Mouse (Mus musculus): ENCODE measurements at regions not wholly inside any gene's neighbourhood (a gene's known extent, or its start where the extent isn't known, plus 50 kb on each side); places are given as distances from the start of the nearest gene placed in this dataset.

- no peaks in the 10 kb centered on the region for H3K36me3 ChIP-seq
- no peak for ATAC-seq (ENCODE audit: extremely low read depth, insufficient number of reproducible peaks, low FRiP score, low TSS enrichment)
- H3K9me3 ChIP-seq: no peaks in the 10 kb centered on the region
- H3K4me2 ChIP-seq: no peak overlapping the region
- no peak overlapping the region for H3K9ac ChIP-seq
- H3K4me3 ChIP-seq: no peak overlapping the region
- H3K27me3 ChIP-seq (replicated peaks): no peaks in the 10 kb centered on the region
- H3K4me1 ChIP-seq: no peaks in the 10 kb centered on the region
- no peak overlapping the region for H3K27ac ChIP-seq (replicated peaks)
Observed at GRCm38 (mm10) chr13:83035962-83036361, 467.9 kb upstream of the Mef2c start.

DNA sequence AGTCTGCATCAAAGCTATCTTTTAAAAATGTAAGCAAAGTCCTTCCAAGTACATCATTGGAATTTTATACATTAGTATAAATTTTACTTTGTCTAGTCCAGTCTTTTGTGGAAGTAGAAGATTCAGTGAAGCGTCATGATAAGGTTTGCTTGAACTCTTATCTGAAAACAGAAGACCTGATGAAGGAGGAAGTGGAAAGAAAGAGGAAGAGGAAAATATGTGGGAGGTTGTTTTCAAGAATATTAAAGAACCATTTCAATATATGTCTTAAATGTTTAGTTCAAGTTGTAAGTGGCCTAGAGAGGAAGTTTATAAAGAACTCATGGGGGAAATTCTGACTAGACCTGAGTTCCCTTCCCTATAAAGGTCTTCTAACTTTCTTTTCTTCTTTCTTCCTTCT lies 462.3 kb upstream of the Mef2c start:
- ATAC-seq (ENCODE audit: extremely low read depth, insufficient number of reproducible peaks, low FRiP score, low TSS enrichment): no peak
- H3K36me3 ChIP-seq: no peaks in the 10 kb centered on the region
- H3K4me2 ChIP-seq: no peak overlapping the region
- no peaks in the 10 kb centered on the region for H3K9me3 ChIP-seq
- H3K4me3 ChIP-seq: no peak overlapping the region
- no peak overlapping the region for H3K9ac ChIP-seq
- 77% methylated on average over 1 of the region's 1 CpGs for WGBS
- 0 out of 2 replicates have a peak, but pooled peaks cover 2% of the 10 kb centered on the region for H3K4me1 ChIP-seq
- H3K27me3 ChIP-seq (replicated peaks): no peaks in the 10 kb centered on the region
- no peak overlapping the region for H3K27ac ChIP-seq (replicated peaks)

DNA sequence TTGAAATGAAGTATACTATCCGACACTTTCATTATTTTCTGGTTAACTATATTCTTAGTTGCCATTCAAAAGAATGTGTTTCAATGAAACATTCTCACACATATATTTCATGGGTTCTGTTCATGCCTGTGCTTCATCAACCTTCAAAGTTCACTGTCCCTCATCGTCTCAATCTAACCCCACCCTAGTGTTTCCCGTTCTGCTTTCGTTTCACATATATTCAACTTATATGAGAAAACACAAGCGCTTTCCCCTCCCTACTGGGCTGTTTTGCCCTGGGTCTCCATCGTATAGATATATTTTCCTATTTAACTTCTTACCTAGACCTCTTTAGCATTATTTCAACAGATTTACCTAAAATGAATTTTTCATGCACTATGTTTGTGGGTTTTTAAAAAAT lies 458.3 kb upstream of the Mef2c start:
- H3K27ac ChIP-seq (replicated peaks): no peak overlapping the region
- no peak overlapping the region for H3K4me3 ChIP-seq
- H3K36me3 ChIP-seq: no peaks in the 10 kb centered on the region
- no peak for ATAC-seq (ENCODE audit: extremely low read depth, insufficient number of reproducible peaks, low FRiP score, low TSS enrichment)
- no peaks in the 10 kb centered on the region for H3K9me3 ChIP-seq
- 82% methylated on average over 6 of the region's 6 CpGs for WGBS
- H3K27me3 ChIP-seq (replicated peaks): no peaks in the 10 kb centered on the region
- H3K4me2 ChIP-seq: no peak overlapping the region
- H3K4me1 ChIP-seq: 0 out of 2 replicates have a peak, but pooled peaks cover 4% of the 10 kb centered on the region
- no peak overlapping the region for H3K9ac ChIP-seq

- no peak overlapping the region for H3K4me3 ChIP-seq
- no peak overlapping the region for H3K4me2 ChIP-seq
- 0 out of 2 replicates have a peak, but pooled peaks cover 4% of the 10 kb centered on the region for H3K4me1 ChIP-seq
- no peaks in the 10 kb centered on the region for H3K9me3 ChIP-seq
- no peak overlapping the region for H3K27ac ChIP-seq (replicated peaks)
- H3K27me3 ChIP-seq (replicated peaks): no peaks in the 10 kb centered on the region
- no peak overlapping the region for H3K9ac ChIP-seq
- H3K36me3 ChIP-seq: no peaks in the 10 kb centered on the region
- WGBS: 62% methylated on average over 2 of the region's 2 CpGs
- no peak for ATAC-seq (ENCODE audit: extremely low read depth, insufficient number of reproducible peaks, low FRiP score, low TSS enrichment)
Observed at GRCm38 (mm10) chr13:83045970-83046369, 457.9 kb upstream of the Mef2c start.

GRCm38 (mm10) chr13:83046571-83047123 lies 457.2 kb upstream of the Mef2c start:
- no peak overlapping the region for H3K4me3 ChIP-seq
- H3K36me3 ChIP-seq: no peaks in the 10 kb centered on the region
- H3K27ac ChIP-seq (replicated peaks): no peak overlapping the region
- H3K4me1 ChIP-seq: 0 out of 2 replicates have a peak, but pooled peaks cover 4% of the 10 kb centered on the region
- 35% methylated on average over 4 of the region's 4 CpGs for WGBS
- H3K27me3 ChIP-seq (replicated peaks): no peaks in the 10 kb centered on the region
- no peaks in the 10 kb centered on the region for H3K9me3 ChIP-seq
- no peak for ATAC-seq (ENCODE audit: extremely low read depth, insufficient number of reproducible peaks, low FRiP score, low TSS enrichment)
- no peak overlapping the region for H3K9ac ChIP-seq
- no peak overlapping the region for H3K4me2 ChIP-seq

GRCm38 (mm10) chr13:83055865-83056264 lies 448.0 kb upstream of the Mef2c start:
- H3K27ac ChIP-seq (replicated peaks): peak overlapping the region; percentile 56
- 12% methylated on average over 2 of the region's 2 CpGs for WGBS
- ATAC-seq (ENCODE audit: extremely low read depth, insufficient number of reproducible peaks, low FRiP score, low TSS enrichment): peak; percentile 46; the same call in 1 of the 2 replicates
- H3K27me3 ChIP-seq (replicated peaks): no peaks in the 10 kb centered on the region
- no peak overlapping the region for H3K9ac ChIP-seq
- peaks cover 18% of the 10 kb centered on the region for H3K4me1 ChIP-seq
- H3K4me2 ChIP-seq: peak overlapping the region; percentile 24
- no peak overlapping the region for H3K4me3 ChIP-seq
- H3K36me3 ChIP-seq: no peaks in the 10 kb centered on the region
- no peaks in the 10 kb centered on the region for H3K9me3 ChIP-seq

GRCm38 (mm10) chr13:83056415-83056814 lies 447.4 kb upstream of the Mef2c start:
- Histone ChIP-seq H3K9me3 (no peaks in the 10 kb centered on the region), H3K4me2 (peak overlapping the region; percentile 24; the same call in 1 of the 2 replicates), H3K9ac (no peak overlapping the region), H3K36me3 (no peaks in the 10 kb centered on the region), H3K4me1 (peaks cover 18% of the 10 kb centered on the region), H3K27ac (replicated peaks) (peak overlapping the region; percentile 56), H3K27me3 (replicated peaks) (no peaks in the 10 kb centered on the region), H3K4me3 (no peak overlapping the region)
- WGBS: 73% methylated on average over 2 of the region's 2 CpGs
- ATAC-seq (ENCODE audit: extremely low read depth, insufficient number of reproducible peaks, low FRiP score, low TSS enrichment): no peak

DNA sequence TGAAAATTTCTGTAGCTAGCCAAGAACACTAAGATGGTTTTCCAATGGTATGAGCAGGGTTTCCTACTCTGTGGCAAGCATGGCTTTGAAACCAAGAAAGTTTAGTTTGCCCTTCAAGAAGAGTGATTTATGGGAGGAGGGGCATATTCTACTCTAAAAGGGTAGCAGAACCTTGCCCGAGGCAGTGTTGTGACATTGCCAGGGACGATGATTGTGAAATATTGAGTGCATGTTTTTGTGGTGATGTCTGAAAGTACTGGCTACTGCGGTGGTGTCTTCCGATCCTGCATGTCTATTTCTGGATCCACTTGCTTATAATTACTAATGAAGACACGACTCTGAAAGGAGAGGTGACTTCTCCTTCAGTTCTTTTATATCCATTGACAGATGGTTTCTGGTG lies 439.1 kb upstream of the Mef2c start:
- Histone ChIP-seq H3K27me3 (replicated peaks) (no peaks in the 10 kb centered on the region), H3K27ac (replicated peaks) (no peak overlapping the region), H3K4me2 (no peak overlapping the region), H3K9ac (no peak overlapping the region), H3K9me3 (no peaks in the 10 kb centered on the region), H3K4me3 (no peak overlapping the region), H3K4me1 (no peaks in the 10 kb centered on the region), H3K36me3 (no peaks in the 10 kb centered on the region)
- ATAC-seq (ENCODE audit: extremely low read depth, insufficient number of reproducible peaks, low FRiP score, low TSS enrichment): no peak
- WGBS: 57% methylated on average over 5 of the region's 5 CpGs

DNA sequence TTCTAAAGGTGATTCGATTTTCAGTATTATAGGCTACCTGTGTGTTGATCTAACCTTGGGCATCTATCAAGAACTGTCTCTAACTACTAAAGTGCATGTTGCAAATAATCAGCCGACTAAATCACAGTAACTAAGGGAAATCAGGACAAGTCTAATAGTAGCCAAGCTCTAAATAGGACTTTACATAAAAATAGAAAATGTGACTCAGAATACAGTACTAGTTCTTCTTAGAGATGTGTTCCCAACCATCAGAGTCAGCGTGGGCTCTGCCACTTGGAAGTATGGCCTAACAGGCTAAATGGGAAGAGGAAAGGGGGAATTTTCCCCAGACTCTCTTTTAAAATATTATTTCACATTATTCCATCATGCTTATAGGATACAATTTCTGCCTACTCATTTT lies 438.6 kb upstream of the Mef2c start:
- no peak for ATAC-seq (ENCODE audit: extremely low read depth, insufficient number of reproducible peaks, low FRiP score, low TSS enrichment)
- 85% methylated on average over 3 of the region's 3 CpGs for WGBS
- no peak overlapping the region for H3K4me3 ChIP-seq
- H3K36me3 ChIP-seq: no peaks in the 10 kb centered on the region
- no peaks in the 10 kb centered on the region for H3K27me3 ChIP-seq (replicated peaks)
- no peak overlapping the region for H3K9ac ChIP-seq
- H3K27ac ChIP-seq (replicated peaks): no peak overlapping the region
- no peaks in the 10 kb centered on the region for H3K4me1 ChIP-seq
- no peak overlapping the region for H3K4me2 ChIP-seq
- no peaks in the 10 kb centered on the region for H3K9me3 ChIP-seq

GRCm38 (mm10) chr13:83066115-83066753 lies 437.6 kb upstream of the Mef2c start:
- 67% methylated on average over 8 of the region's 8 CpGs for WGBS
- no peak overlapping the region for H3K4me3 ChIP-seq
- no peaks in the 10 kb centered on the region for H3K27me3 ChIP-seq (replicated peaks)
- H3K36me3 ChIP-seq: no peaks in the 10 kb centered on the region
- no peaks in the 10 kb centered on the region for H3K9me3 ChIP-seq
- no peak overlapping the region for H3K4me2 ChIP-seq
- no peak for ATAC-seq (ENCODE audit: extremely low read depth, insufficient number of reproducible peaks, low FRiP score, low TSS enrichment)
- no peak overlapping the region for H3K27ac ChIP-seq (replicated peaks)
- no peaks in the 10 kb centered on the region for H3K4me1 ChIP-seq
- H3K9ac ChIP-seq: no peak overlapping the region

GRCm38 (mm10) chr13:83067496-83067895 lies 436.3 kb upstream of the Mef2c start:
- ATAC-seq (ENCODE audit: extremely low read depth, insufficient number of reproducible peaks, low FRiP score, low TSS enrichment): no peak
- Histone ChIP-seq H3K9me3 (no peaks in the 10 kb centered on the region), H3K27me3 (replicated peaks) (no peaks in the 10 kb centered on the region), H3K36me3 (no peaks in the 10 kb centered on the region), H3K4me1 (no peaks in the 10 kb centered on the region), H3K4me2 (no peak overlapping the region), H3K4me3 (no peak overlapping the region), H3K27ac (replicated peaks) (no peak overlapping the region), H3K9ac (no peak overlapping the region)
- WGBS: 64% methylated on average over 2 of the region's 2 CpGs

- H3K36me3 ChIP-seq: no peaks in the 10 kb centered on the region
- no peak overlapping the region for H3K4me3 ChIP-seq
- ATAC-seq (ENCODE audit: extremely low read depth, insufficient number of reproducible peaks, low FRiP score, low TSS enrichment): no peak
- WGBS: 35% methylated on average over 1 of the region's 1 CpGs
- no peak overlapping the region for H3K4me2 ChIP-seq
- H3K27ac ChIP-seq (replicated peaks): no peak overlapping the region
- H3K27me3 ChIP-seq (replicated peaks): no peaks in the 10 kb centered on the region
- H3K9ac ChIP-seq: no peak overlapping the region
- no peaks in the 10 kb centered on the region for H3K4me1 ChIP-seq
- H3K9me3 ChIP-seq: no peaks in the 10 kb centered on the region
Observed at GRCm38 (mm10) chr13:83068588-83068987, 435.2 kb upstream of the Mef2c start.

Data from heart, embryonic 13.5 days (tissue).